Mouse (Mus musculus) bone marrow macrophage, adult 2 months (primary cell): ENCODE measurements around the gene Fbxo41.

ENCODE experiments used
- CTCF ChIP-seq: IDR thresholded peaks from 2 replicates; pipeline ENCODE4 v1.5.1; 2012; ENCODE audit warnings: low read depth, mild to moderate bottlenecking, low read length, moderate library complexity
- POLR2A ChIP-seq: IDR thresholded peaks from 2 replicates; pipeline ENCODE4 v1.6.1; 2012; ENCODE audit warnings: mild to moderate bottlenecking, low read depth, low read length, borderline replicate concordance

- TF ChIP-seq CTCF (no peak), POLR2A (no peak)
These were observed 66.6 kb downstream of the Fbxo41 start for GRCm38 (mm10) chr6:85436204-85436603.
